Mouse (Mus musculus): ENCODE measurements around the gene Vmn1r128.
"Not testable (repeated sequence)": the region's sequence is repeated elsewhere in the genome, so short reads cannot be mapped to it uniquely, and the experiment has no call there.

The Vmn1r128 gene

DNA sequence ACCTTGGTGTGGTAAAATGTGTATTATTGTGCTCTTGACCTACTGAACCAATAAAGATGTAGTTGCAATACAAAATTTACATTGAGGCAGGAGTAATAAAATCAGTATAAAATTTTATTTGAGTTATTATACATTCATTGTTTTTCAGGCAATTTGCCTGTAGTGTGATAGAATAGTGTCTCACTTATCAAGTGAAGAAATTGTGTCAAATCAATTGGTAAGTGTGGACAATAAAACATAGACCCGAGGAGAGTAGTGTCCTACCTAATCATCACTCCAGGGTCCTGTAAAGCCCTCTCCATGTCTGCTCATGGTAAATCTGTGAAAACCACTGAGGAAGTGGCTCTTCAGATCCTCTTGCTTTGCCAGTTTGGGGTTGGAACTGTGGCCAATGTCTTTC lies at the start of gene Vmn1r128:
Gene Vmn1r128, plus strand, starts transcription at position 301 of the 400 bp plus-strand sequence.
- ATAC-seq (ENCODE audit: insufficient number of reproducible peaks, low FRiP score, low TSS enrichment) = not testable (repeated sequence)

DNA sequence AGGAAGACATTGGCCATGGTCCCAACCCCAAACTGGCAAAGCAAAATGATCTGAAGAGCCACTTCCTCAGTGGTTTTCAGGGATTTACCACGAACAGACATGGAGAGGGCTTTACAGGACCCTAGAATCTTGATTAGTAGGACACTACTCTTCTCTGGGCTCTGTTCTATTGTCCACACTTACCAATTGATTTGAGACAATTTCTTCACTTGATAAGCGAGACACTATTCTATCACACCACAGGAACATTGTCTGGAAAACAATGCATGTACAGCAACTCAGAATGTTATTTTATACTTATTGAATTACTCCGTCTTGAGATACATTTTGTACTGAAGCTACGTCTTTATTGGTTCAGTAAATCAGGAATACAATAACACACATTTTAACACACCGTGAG lies 47.8 kb upstream of the Vmn1r128 start, which contains the start of gene Vmn1r126:
Gene Vmn1r126, minus strand, starts transcription at position 101 of the 400 bp plus-strand sequence.
- ATAC-seq (ENCODE audit: insufficient number of reproducible peaks, low FRiP score, low TSS enrichment) = not testable (repeated sequence)

DNA sequence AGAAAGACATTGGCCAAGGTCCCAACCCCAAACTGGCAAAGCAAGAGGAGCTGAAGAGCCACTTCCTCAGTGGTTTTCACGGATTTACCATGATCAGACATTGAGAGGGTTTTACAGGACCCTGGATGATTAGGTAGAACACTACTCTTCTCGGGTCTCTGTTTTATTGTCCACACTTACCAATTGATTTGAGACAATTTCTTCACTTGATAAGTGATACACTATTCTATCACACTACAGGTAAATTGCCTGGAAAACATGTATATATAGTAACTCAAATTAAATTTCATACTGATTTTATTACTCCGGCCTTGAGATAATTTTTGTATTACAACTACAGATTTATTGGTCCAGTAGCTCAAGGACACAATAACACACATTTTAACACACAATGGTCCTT lies 29.4 kb upstream of the Vmn1r128 start, which contains the start of gene Vmn1r127:
Gene Vmn1r127, minus strand, starts transcription at position 101 of the 400 bp plus-strand sequence.
- not testable (repeated sequence) for ATAC-seq (ENCODE audit: insufficient number of reproducible peaks, low FRiP score, low TSS enrichment)

DNA sequence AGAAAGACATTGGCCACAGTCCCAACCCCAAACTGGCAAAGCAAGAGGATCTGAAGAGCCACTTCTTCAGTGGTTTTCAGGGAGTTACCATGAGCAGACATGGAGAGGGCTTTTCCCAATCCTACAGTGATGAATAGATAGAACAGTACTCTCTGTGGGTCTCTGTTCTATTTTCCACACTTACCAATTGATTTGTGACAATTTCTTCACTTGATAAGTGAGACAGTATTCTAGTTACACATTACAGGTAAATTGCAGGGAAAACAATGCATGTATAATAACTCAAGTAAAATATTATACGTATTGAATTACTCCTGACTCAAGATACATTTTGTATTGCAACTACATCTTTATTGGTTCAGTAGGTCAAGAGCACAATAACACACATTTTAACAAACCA lies 12.0 kb downstream of the Vmn1r128 start, which contains the start of gene Vmn1r129:
Gene Vmn1r129, minus strand, starts transcription at position 101 of the 400 bp plus-strand sequence.
- ATAC-seq (ENCODE audit: insufficient number of reproducible peaks, low FRiP score, low TSS enrichment) = not testable (repeated sequence)
